Mouse (Mus musculus) T-helper 1 cell (primary cell): ENCODE results near the gene Gtf2f2.

Source experiments
- in situ Hi-C: fragments of 300-600 bp; cut with MboI, MseI; formaldehyde crosslinking; loops from one replicate; pipeline ENCODE4 v1.15.1; 2025; ENCODE audit warnings: high pct_unique_total_duplicates

Gtf2f2 gene

GRCm38 (mm10) chr14:75923314-75924052 is 87.2 kb downstream of the Gtf2f2 start:
- in situ Hi-C loops = no loop called here

- in situ Hi-C loops = no loop called here
Observed at GRCm38 (mm10) chr14:75912665-75913064, 98.0 kb downstream of the Gtf2f2 start.

- in situ Hi-C loops = no loop called here
Observed at GRCm38 (mm10) chr14:75911968-75912367, 98.7 kb downstream of the Gtf2f2 start.

- in situ Hi-C loops = no loop called here
Observed at GRCm38 (mm10) chr14:75906931-75907330, 103.7 kb downstream of the Gtf2f2 start.

GRCm38 (mm10) chr14:75904972-75905371 is 105.7 kb downstream of the Gtf2f2 start:
- in situ Hi-C loops = no loop called here

- in situ Hi-C loops = no loop called here
Observed at GRCm38 (mm10) chr14:75903131-75903530, 107.5 kb downstream of the Gtf2f2 start.

GRCm38 (mm10) chr14:75902013-75902412 is 108.7 kb downstream of the Gtf2f2 start:
- in situ Hi-C loops = no loop called here

- in situ Hi-C loops = no loop called here
Observed at GRCm38 (mm10) chr14:75900793-75901499, 109.7 kb downstream of the Gtf2f2 start.

GRCm38 (mm10) chr14:75899566-75899965 is 111.1 kb downstream of the Gtf2f2 start:
- in situ Hi-C loops = no loop called here

GRCm38 (mm10) chr14:75892118-75892517 is 118.5 kb downstream of the Gtf2f2 start:
- in situ Hi-C loops = no loop called here

GRCm38 (mm10) chr14:75883873-75884272 is 126.8 kb downstream of the Gtf2f2 start:
- in situ Hi-C loops = no loop called here

- in situ Hi-C loops = no loop called here
Observed at GRCm38 (mm10) chr14:75883330-75883729, 127.3 kb downstream of the Gtf2f2 start.

- in situ Hi-C loops = no loop called here
Observed at GRCm38 (mm10) chr14:75881856-75882255, 128.8 kb downstream of the Gtf2f2 start.

- in situ Hi-C loops = loop anchor here (5.0 kb wide), 1 partner anchor 198 kb away; no protein-coding TSS in a partner anchor
Observed at GRCm38 (mm10) chr14:75878980-75879379, 131.7 kb downstream of the Gtf2f2 start.

GRCm38 (mm10) chr14:75877297-75877696 is 133.4 kb downstream of the Gtf2f2 start:
- in situ Hi-C loops = loop anchor here (5.0 kb wide), 1 partner anchor 200 kb away; no protein-coding TSS in a partner anchor

GRCm38 (mm10) chr14:75876320-75877043 is 134.2 kb downstream of the Gtf2f2 start:
- in situ Hi-C loops = loop anchor here (5.0 kb wide), 1 partner anchor 201 kb away; no protein-coding TSS in a partner anchor

- in situ Hi-C loops = no loop called here
Observed at GRCm38 (mm10) chr14:75873612-75874011, 137.1 kb downstream of the Gtf2f2 start.

GRCm38 (mm10) chr14:75871750-75872149 is 138.9 kb downstream of the Gtf2f2 start:
- in situ Hi-C loops = no loop called here

GRCm38 (mm10) chr14:75871111-75871510 is 139.6 kb downstream of the Gtf2f2 start:
- in situ Hi-C loops = no loop called here

GRCm38 (mm10) chr14:75870631-75871030 is 140.0 kb downstream of the Gtf2f2 start:
- in situ Hi-C loops = no loop called here

- in situ Hi-C loops = loop anchor here (10.0 kb wide), 1 partner anchor 595 kb away; no protein-coding TSS in a partner anchor
Observed at GRCm38 (mm10) chr14:75869769-75870363, 140.8 kb downstream of the Gtf2f2 start.

GRCm38 (mm10) chr14:75868028-75868427 is 142.6 kb downstream of the Gtf2f2 start:
- in situ Hi-C loops = loop anchor here (10.0 kb wide), 1 partner anchor 597 kb away; no protein-coding TSS in a partner anchor
